Mouse (Mus musculus): Measurements from ENCODE around the gene Mrps15. TPM values are rescaled to one million over a fixed set of nuclear protein-coding genes. Genes with fewer than 3 reads are reported as not detected.
A peak's percentile ranks its signal among the peaks of the same experiment; 100 is the strongest.

Gene Mrps15
- total RNA-seq (2014; fragmentation: Nextera tagmentation) (117 and 156 TPM in 2 replicates), total RNA-seq (2017) (85.7 and 87.1 TPM in 2 replicates)

DNA sequence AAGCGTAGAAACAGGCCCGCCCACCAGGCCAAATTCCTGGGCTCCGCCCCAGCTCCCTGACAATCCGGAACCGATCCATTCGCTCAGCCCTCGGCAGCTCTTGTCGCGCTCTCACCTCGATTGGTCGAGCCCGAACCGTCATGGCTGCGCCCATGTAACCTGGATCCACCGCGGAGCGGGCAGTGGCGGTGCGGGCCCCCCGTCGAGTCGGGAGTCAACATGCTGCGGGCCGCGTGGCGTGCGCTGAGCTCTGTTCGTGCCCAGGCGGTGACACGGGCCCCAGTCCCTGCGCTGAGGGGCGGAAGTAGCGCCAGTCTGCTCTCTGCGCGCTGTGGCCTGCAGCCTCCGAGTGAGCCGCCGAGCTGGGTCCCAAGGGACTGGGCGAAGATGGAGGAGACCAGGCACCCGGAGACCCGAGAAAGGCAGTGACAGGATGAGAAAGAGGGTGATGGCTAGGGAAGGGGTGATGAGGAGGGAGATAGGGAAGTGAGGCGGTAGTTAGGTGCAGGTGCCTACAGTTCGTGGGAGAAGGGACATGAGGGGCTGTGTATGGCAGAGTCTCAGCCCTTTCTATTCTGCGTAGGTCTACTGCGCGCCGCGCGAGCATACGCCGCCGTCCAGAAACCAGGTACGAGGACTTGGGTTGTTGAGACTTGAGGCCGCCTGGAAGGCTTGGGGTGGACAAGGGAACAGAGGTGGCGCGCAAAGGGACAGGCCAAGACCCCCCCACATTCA, at the start of gene Mrps15:
Gene Mrps15, plus strand, starts transcription at position 75 of the 735 bp plus-strand sequence.
- peak; percentile 96 for ATAC-seq (replicated peaks; ENCODE audit: low FRiP score, low TSS enrichment, poor library complexity, severe bottlenecking)

DNA sequence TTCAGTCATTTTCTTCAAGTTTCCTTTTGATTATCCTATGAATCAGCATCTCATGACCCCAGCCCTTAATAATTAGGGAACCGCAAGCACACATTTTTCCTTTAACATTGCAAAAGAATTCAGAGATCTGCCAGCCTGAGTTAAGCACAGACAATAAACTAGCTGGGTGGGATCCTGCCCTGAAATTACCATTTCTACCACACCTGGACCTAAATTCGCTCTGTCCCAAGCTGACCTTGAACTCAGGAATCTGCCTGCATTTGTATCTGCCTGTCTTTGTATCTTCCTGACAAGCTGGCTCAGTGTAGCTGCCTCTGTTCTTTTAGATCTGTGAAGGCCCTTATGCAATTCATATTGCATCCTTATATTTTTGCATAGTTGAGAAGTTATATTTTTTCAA, 48.9 kb upstream of the Mrps15 start:
- ATAC-seq (replicated peaks; ENCODE audit: low FRiP score, low TSS enrichment, poor library complexity, severe bottlenecking): no peak

- no peak for ATAC-seq (replicated peaks; ENCODE audit: low FRiP score, low TSS enrichment, poor library complexity, severe bottlenecking)
Measured at GRCm38 (mm10) chr4:126001311-126002199, 45.2 kb upstream of the Mrps15 start.

DNA sequence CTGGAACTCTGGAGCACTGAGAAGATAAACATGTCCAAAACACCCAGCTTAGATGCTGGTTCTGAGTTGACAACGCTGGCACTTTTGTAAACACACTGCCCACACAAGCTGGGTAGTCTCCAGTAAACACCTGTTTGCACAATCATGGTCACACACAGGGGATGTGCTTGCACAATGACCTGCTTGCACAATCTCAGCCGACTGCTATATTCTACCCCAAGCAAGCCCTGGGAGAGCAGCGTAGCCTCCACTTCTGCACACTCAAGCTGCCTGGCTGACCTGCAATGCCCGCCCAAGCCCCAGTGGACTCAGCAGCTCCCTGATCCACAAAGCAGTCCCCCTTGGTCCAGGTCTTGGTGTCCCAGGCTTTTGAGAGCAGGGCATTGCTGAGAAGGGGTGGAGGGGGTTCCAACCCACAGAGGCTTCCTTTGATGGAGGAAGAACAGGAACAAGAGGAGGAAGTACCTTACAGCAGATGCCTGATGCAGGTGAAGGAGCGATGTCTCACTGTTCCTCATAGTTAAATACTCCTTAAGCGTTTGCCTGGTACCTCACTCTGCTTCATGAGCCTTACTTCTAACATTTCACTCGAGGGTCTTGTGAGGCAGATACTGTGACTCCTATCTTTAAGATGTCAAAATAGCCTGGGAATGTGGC, 28.9 kb upstream of the Mrps15 start:
- no peak for ATAC-seq (replicated peaks; ENCODE audit: low FRiP score, low TSS enrichment, poor library complexity, severe bottlenecking)

DNA sequence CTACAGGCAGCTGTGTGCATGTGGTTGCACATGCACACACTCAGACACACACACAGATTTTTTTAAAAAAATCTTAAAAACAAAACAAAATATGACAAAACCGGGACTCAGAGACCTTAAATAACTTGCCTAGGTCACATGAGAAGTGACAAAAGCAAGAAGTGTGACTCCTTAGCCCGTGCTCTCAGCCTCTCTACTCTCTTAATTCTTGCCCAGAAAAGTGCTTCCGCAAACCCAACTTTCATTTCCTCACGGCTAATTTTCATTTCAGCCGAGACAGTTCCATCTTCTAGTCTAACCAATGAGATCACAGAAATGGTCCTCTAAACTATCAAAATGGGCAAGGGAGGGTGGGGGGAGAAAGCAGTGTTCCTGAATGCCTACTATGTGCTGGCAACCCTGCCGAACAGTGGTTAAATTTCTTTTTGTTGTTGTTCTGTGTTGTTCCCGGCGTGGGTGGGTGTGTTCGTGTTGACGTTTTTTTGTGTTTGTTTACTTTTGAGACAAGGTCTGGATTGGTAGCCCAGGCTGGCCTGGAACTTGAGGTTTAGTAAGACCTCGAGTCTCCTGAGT, 27.7 kb upstream of the Mrps15 start:
- ATAC-seq (replicated peaks; ENCODE audit: low FRiP score, low TSS enrichment, poor library complexity, severe bottlenecking): no peak

- no peak for ATAC-seq (replicated peaks; ENCODE audit: low FRiP score, low TSS enrichment, poor library complexity, severe bottlenecking)
Measured at GRCm38 (mm10) chr4:126024303-126024900, 22.3 kb upstream of the Mrps15 start, which contains the start of gene Csf3r. Gene Csf3r, plus strand, starts transcription at chr4:126024550.

DNA sequence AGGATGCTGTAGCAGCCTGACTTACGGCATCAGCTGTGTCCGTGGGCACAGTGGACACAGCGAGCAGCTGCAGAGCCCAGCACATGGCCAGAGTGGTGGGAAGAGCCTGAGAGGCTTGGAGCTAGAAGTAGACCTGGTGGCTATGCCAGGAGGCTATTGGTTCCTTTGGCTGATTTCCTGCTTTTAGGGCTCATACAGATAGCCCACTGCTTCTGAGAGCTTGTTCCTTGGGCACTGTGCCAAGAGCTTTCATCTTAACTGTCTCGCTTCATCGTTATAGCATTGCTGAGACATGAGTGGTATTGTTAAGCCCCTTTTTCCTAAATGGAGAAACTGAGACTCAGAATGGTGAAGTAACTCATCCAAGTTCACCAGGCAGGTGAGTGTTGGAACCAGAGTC, 20.9 kb upstream of the Mrps15 start:
- no peak for ATAC-seq (replicated peaks; ENCODE audit: low FRiP score, low TSS enrichment, poor library complexity, severe bottlenecking)

- peak; percentile 51; the same call in 1 of the 2 replicates for ATAC-seq (replicated peaks; ENCODE audit: low FRiP score, low TSS enrichment, poor library complexity, severe bottlenecking)
Measured at GRCm38 (mm10) chr4:126027980-126028379, 18.7 kb upstream of the Mrps15 start.

GRCm38 (mm10) chr4:126029042-126029441, 17.7 kb upstream of the Mrps15 start:
- ATAC-seq (replicated peaks; ENCODE audit: low FRiP score, low TSS enrichment, poor library complexity, severe bottlenecking): no peak

GRCm38 (mm10) chr4:126030705-126031104, 16.0 kb upstream of the Mrps15 start:
- ATAC-seq (replicated peaks; ENCODE audit: low FRiP score, low TSS enrichment, poor library complexity, severe bottlenecking): no peak

DNA sequence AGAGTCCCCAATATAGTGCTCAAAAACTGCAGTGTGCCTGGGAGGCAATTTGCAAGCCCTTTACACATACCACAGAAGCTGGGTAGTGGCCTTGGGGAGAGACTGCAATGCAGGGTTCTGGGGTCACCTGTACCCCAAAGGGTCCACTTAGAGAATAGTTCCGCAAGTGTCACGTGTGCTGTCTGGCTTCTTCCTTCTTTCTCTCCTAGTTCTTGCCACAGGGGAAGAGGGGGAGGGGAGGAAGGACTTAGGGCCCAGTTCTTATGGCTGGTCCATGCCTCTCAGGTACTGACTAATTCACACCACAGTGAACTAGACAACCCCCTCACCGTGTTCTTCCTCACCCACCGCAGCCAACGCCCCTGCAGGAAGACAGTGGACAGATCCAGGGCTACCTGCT, 11.3 kb upstream of the Mrps15 start:
- ATAC-seq (replicated peaks; ENCODE audit: low FRiP score, low TSS enrichment, poor library complexity, severe bottlenecking): no peak

DNA sequence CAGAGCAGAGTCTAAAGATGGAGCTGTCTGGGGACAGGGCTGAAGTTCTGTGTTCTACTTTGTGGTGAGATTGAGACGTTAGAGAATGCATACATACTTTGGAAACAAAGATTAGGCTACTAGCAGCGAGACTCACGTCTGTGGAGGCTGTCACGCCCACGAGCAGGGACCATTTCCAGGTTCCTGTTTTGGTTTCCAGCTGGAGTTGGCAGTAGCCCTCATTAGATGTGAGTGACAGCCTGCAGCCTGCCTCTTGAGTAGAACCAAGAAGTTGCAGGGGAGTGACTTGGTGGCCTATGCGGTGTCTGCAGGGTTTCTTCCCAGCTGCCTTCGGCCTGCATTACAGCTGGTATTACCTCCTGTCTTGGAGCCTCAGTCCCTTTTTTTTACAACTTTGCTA, 4.9 kb downstream of the Mrps15 start:
- no peak for ATAC-seq (replicated peaks; ENCODE audit: low FRiP score, low TSS enrichment, poor library complexity, severe bottlenecking)

GRCm38 (mm10) chr4:126057207-126058133, 10.7 kb downstream of the Mrps15 start:
- peak; percentile 49 for ATAC-seq (replicated peaks; ENCODE audit: low FRiP score, low TSS enrichment, poor library complexity, severe bottlenecking)

DNA sequence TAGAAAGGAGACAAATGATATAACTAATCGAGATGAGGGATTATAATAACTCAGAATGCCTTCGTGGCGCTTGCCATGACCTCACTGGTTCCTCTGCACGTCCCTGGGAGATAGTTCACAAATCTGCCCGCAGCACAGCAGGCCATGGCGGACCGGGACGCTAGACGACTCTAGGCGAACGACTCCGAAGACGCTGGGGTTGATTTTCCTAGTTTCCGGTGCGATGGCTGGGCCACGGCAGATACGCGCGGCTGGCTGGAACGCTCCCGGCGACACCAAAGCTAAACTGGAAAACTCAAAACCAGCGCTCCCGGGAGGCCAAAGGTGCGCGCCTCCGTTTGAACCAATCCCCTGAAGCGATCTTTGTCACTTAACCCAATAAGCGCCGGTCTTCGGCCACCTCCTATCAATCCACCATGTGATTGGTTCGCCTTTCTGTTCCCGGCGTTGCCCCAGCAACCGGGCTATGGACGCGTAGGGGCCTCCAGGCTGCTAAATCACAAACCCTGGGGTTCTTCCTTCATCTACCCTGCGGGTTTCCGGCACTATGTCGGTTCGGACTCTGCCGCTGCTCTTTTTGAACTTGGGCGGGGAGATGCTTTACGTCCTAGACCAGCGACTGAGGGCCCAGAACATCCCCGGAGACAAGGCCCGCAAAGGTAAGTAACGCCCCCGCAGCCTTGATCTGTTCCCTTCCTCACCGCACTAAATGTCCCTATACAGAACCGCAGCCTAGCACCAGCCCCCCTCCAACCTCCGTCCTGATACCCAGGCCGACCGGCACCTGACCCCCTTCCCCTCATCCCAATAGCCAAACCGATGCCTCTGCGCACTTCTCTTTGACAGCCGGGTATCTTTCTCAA, 11.6 kb downstream of the Mrps15 start, which contains the start of gene Oscp1:
Gene Oscp1, plus strand, starts transcription at position 432 of the 863 bp plus-strand sequence.
- peak; percentile 96 for ATAC-seq (replicated peaks; ENCODE audit: low FRiP score, low TSS enrichment, poor library complexity, severe bottlenecking)

GRCm38 (mm10) chr4:126058997-126059362, 12.3 kb downstream of the Mrps15 start:
- no peak for ATAC-seq (replicated peaks; ENCODE audit: low FRiP score, low TSS enrichment, poor library complexity, severe bottlenecking)

GRCm38 (mm10) chr4:126062856-126063255, 16.1 kb downstream of the Mrps15 start:
- ATAC-seq (replicated peaks; ENCODE audit: low FRiP score, low TSS enrichment, poor library complexity, severe bottlenecking): no peak

DNA sequence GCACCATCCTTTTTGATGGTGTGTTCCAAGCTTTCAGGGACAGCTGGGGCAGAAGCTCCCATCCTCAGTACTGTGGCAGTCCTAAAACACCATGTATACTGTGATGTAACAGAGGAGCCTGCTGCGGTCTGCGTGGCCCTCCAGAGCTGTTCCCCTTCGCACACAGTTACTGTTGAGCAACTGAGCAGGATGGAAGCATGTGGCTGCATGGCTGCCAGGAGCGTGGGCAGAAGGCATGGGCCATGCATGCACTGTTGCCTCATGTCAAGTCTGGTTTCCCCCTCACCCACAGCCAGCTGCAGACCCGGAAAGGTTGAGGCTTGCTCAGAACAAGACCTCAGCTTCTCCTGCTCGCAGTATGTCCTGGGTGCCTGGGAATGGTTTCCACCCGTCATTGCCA, 18.5 kb downstream of the Mrps15 start:
- no peak for ATAC-seq (replicated peaks; ENCODE audit: low FRiP score, low TSS enrichment, poor library complexity, severe bottlenecking)
